Mouse (Mus musculus) hematopoietic stem cell, adult 5-6 weeks (primary cell): ENCODE data around the gene Ano2. TPM values are rescaled to one million over a fixed set of nuclear protein-coding genes. Genes with fewer than 3 reads are reported as not detected.

Experiments used
- ATAC-seq, 2 experiments: fragments of 125-278 bp in 1 of 2; replicated peaks in 1 of 2; 2 replicates each; pipeline ENCODE4 v1.8.0; 2016 to 2017; ENCODE audit warnings: inconsistent platforms in 2 of 2, mild to moderate bottlenecking in 2 of 2, moderate number of reproducible peaks in 2 of 2, low read depth in 1 of 2, moderate TSS enrichment in 1 of 2; ENCODE audit not compliant: low FRiP score in 2 of 2, poor library complexity in 2 of 2, severe bottlenecking in 2 of 2, insufficient read depth in 1 of 2, low TSS enrichment in 1 of 2
- total RNA-seq: library from RNA; stranded (forward); fragments of 172-1452, 232-1000 nt; gene quantifications from 2 replicates; pipeline ENCODE4 v1.2.3, GENCODE M21; 2017

Ano2 gene
- total RNA-seq, 1 experiment from 2014 or later: not detected

DNA sequence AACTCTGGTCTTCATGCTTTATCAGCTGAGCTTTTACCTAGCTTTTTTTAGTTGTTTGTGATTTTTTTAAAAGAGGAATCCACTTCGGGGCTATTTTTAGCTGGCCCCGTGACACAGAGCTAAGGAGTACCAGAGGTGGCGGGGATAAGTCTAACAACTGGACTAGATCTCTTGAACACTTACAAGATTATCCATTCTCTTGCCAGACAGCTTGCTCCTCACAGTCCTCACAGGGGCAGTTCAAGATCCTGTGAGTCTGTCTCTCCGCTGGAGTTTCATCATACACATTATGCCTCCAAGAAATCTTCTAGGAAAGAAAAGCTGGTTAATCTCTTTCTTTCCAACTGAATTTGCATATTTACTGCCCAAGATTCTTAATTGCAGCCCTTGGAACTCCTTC lies 293.8 kb downstream of the Ano2 start:
- no peak for ATAC-seq

DNA sequence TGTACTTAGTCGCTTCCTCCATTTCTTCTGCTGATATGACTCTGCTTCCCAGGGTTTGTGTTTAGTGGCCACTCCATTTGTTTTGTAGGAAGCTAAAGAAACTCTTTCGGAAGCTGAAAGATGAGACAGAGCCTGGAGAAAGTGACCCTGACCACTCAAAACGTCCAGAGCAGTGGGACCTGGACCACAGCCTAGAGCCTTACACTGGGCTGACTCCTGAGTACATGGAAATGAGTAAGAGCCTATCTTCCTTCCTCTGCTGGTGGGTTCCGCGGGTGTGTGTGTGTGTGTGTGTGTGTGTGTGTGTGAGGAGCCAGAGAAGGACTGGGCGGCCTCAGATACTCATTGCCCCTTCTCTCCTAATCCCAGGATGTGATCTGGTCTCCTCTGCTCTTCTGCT lies 302.5 kb downstream of the Ano2 start:
- no peak for ATAC-seq

DNA sequence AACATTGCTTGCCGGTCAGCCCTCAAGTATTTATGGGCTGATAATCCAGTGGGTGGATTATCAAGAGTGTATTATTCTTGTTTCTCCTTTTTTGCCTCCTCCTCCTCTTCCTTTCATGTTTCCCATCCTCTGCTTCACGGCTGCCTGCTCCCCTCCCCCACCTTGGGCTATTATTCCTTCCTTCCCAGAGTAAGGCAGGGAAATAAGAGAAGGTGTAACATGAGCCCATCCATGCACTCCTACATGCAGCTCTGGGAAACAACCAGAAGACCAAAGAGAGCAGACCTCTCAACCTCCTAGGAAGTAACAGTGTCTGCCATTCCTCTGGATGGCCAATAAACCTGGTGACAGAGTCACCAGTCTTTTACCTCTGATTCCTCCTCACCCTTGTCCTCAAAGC lies 311.6 kb downstream of the Ano2 start:
- no peak for ATAC-seq

DNA sequence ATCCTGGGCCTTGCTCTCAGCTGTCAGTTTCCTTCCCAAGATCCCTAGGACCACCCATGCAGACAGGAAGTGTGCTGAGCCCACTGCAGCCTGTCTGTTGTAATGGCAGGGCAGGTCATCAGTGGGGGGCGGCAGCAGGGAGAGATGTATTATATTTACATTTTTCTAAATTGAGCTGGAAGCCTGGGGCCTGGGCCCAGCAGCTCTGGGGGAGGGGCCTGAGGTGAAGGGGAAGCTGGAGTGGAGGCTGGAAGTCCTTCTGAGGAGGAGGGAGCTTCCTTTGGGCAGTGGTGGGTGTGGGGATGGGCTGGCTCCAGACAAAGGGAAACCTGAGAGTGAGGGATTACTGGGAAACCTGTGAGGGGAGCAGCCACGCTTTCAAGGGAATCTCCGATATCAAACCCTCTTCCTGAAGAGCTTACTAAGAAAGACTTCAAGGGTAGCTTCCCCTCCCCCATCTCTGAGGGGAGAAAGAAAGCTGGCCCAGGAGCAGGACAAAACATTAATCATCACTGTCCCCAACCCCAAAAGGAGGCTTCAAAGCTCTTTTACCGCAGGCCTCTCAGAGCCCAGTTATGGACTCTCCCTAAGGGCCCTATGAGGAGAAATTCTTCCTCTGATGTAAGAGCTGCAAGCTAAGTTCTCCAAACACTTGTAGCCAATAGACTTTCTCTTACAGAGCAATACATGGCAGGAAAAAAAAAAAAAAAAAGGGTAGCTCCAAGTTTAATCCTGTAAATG lies 313.0 kb downstream of the Ano2 start:
- ATAC-seq: no peak

DNA sequence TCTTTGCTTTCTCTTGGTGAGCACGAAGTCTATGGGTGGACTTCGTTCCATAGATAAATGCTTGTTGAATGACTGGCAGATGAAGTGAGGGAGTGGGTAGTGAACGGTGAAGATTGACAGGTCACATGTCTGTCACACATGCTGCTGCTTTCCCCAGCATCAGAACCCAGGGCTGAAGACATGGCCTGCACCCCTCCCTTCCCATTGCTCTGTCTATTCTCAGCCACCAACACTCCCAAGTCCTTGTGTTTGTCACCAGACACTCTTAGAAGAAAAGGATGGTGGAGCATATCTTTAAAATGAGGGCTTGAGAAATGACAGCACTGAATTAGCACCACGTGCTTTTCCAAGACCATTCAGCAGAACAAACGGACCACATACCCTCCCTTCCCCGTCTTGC lies 316.4 kb downstream of the Ano2 start:
- ATAC-seq: no peak

DNA sequence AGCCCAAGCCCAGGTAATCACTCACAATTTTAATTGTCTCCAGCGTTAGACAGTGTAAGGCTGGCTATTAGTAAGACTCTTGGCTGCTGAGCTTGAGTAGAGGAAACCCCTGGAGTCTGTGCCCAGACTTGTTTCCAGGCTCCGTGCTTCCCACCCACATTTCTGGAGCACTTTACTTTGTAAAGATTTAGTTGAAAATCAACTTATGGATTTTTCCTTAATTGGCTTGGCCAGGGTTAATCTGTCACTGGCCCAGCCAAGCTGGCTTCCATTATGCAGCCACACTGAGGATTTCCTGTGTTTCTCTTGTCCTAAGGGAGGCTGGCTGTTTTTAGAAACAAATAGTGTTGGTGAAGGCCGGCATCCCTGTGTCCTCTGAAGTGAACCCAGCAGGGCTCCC lies 318.9 kb downstream of the Ano2 start:
- ATAC-seq: no peak

DNA sequence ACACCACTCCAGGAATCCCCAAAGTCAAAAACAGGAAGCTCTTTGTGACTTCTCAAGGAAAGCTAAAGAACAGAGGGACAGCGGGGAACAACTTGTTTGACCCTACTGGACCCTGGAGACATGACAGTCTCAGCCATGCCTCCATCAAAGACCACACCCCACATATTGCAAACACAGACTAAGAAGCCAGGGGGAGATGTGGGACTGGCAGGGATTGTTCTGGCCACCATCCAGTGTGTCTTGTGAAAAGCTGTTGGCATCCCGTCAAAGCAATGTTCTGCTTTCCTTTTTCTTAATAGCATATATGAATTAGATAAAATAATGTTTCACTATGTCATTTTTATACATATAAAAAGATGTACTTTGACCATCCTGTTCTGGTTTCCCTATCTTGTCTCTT lies 326.8 kb downstream of the Ano2 start:
- no peak for ATAC-seq

DNA sequence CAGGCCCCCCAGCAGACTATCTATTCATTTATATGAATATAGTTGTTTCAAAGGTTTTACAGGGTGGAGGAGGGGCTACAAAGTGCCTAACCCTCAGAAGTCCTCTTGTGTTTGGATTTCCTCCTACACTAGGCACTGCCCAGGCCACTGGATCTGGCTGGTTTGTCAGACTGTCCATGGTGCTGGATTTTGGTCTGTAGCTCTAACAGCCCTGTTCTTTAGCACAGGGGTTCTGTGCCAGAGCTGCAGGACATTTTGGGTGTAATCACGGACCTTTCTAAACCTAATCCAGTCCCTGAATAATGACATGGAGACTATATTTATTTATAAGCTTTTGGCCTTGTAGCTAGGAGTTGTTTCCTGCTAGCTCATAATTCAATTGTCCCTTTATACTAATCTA lies 328.2 kb downstream of the Ano2 start:
- ATAC-seq: no peak

DNA sequence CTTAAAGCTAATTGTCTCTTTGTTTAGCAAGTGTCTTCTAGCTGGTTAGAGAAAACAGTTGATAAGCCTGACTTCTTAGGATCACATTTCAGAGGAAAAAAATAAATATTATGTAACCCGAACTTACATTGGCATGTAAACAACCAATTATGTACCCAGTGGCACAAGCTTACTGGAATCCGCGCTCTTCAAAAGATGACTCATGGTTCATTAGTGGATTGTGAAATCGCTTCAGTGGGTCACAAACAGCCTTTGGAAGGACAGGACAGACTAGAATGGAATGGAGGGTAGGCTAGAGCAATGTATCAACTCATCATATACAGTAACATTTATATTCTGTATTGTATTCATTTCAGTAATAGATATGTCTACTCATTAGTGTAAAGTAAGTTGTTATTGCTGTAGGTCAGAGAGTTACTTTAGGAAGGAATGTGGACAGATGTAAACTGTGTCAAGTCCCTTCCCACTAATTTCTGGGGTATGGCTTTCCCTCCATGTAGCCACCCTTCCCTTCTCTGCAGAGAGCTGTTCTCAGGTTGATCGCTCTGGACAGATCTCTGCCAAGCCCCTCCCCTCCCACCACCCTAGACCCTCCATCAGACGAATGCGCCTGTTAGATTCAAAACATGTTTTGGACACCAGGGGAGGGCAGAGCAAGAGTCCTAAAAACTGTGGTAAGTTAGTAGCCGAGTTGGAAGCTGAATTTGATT lies 343.6 kb downstream of the Ano2 start:
- no peak for ATAC-seq

DNA sequence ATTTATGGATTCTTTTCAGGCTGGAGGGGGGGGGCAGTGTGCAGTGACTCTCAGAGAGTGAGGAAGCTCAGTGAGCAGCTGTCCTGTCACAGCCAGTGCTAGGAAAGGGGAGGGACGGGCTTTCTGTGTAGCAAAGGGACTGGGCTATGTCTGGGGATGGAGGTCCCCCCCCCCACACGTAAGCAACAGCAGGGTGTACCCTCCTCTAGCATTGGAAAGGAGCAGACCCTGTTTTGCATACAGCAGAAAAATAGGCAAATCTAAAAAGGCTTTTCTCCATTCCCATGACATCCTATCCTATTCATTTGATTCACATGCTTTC lies 344.1 kb downstream of the Ano2 start:
- ATAC-seq: no peak

GRCm38 (mm10) chr6:126034728-126035127 lies 344.5 kb downstream of the Ano2 start:
- no peak for ATAC-seq

DNA sequence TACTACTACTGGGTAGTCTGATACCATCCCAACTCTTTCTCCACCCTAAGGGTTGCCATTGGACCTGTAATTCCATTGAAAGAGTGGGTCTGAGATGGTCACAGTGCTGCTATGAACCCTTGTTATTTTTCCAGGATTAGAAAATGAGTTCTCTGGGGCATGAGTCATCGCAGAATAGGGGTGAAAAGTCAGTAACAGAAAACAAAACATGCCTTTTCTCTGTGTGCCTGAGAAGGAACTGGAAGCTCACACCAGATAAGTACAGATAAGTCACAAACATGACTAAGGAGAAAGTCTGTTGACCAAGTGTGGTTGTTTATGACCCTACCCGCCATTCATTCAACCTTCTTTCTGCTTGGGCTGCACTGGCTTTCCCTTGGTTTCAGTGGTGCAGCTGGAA lies 345.4 kb downstream of the Ano2 start:
- ATAC-seq: no peak

DNA sequence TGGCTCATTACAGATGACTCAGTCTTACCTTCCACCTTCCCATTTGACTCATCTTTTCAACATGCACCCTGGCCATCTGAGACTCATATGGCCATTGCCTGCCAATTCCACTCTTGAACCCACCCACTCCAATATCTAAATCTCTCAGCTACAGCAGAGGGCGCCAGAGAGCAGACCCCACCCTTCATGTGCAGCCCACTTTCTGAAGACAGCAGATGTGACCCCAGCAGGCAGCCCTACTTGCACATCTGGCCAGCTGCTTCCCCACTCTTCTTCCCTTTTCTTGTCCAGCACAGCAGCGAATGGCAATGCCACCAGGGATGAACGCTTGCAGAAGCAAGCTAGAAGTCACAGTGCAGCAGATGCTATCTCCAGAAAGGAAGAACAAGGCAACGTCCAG lies 355.7 kb downstream of the Ano2 start:
- ATAC-seq: no peak

- ATAC-seq: no peak
Observed at GRCm38 (mm10) chr6:126048206-126048605, 358.0 kb downstream of the Ano2 start.

GRCm38 (mm10) chr6:126053136-126053535 lies 362.9 kb downstream of the Ano2 start:
- ATAC-seq: no peak

DNA sequence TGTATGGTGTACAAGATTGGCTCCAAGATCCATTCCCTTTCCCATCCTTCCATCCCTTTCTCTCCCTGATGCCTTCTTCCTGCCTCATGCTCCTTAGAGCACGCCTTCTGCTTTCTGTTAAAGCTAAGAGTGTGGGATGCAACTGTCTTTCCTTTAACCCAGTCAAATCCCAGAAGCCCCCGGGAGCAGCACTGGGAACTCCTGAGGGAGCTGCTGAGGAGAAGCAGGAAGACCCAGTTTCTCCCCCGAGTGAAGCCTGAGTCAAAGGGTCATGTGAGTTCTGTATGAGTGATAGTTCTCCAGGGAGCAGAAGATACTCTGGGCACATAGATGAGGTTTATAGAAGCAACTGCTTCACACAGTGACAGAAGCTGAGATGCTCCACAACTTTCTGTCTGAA lies 367.5 kb downstream of the Ano2 start:
- ATAC-seq: no peak

DNA sequence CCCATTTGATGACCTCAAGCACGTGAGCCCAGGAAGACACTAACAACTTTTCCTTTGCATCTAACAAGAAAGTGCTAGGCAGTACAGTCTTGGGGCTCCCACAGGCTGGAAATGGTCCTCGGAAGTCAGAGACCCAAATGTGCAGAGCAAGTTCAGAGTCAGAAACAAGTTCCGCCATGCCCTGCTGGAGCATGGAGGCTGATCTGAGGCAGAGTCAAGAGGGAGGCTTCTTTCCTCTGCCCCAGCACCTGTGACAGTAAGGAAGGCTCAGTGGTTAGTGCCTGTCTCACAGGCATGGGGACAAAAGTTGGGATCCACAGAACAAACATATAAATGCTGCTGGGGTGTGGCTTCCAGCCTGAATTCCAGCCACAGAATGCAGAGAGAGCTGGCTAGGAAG lies 390.3 kb downstream of the Ano2 start:
- no peak for ATAC-seq

DNA sequence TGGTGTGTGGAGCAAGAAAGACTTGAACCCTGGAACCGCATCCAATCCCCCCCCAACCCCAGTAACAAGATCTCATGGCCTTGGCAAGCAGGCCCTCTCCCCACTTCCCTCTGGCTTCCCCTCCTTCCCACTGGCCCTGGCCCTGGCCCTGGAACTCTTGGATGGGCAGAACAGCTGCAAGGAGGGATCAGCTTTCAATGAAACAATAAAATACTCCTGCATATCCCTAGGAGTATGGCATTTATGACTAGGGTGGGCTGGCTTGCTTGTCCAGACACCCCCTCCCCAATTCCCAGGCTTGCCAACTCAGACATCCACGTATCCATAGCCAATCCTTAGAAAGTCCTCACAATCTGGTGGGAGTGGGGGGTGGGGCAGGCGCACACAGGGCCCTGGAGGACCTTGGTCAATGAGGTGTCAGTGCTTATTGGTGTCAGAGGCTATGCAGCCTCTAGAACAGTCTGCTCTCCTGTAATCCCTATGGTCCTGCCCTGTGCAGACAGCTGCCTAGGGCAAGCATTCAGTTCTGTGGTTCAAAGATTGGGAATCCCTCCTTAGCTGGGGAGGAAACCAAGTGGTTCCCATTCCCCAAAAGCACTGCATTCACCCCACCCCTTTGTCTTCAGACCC lies 396.2 kb downstream of the Ano2 start:
- ATAC-seq: no peak
